Mouse (Mus musculus): ENCODE data around the gene Kiss1r.
A peak's percentile ranks its signal among the peaks of the same experiment; 100 is the strongest.

Kiss1r gene

GRCm38 (mm10) chr10:79924998-79925784 lies 8.4 kb downstream of the Kiss1r start:
- DNase-seq (ENCODE audit: low spot score) = peak; percentile 87

- no peak for DNase-seq (ENCODE audit: low spot score)
Observed at GRCm38 (mm10) chr10:79925785-79926490, 9.2 kb downstream of the Kiss1r start.

GRCm38 (mm10) chr10:79926491-79927323 lies 9.9 kb downstream of the Kiss1r start, which contains the start of gene Arid3a:
TSS of gene Arid3a (plus strand) at chr10:79927043.
- peak; percentile 85 for DNase-seq (ENCODE audit: low spot score)

GRCm38 (mm10) chr10:79927324-79928029 lies 10.7 kb downstream of the Kiss1r start:
- DNase-seq (ENCODE audit: low spot score) = peak; percentile 47

GRCm38 (mm10) chr10:79928030-79928694 lies 11.4 kb downstream of the Kiss1r start:
- no peak for DNase-seq (ENCODE audit: low spot score)

GRCm38 (mm10) chr10:79928907-79929701 lies 12.3 kb downstream of the Kiss1r start:
- no peak for DNase-seq (ENCODE audit: low spot score)

GRCm38 (mm10) chr10:79929967-79930825 lies 13.4 kb downstream of the Kiss1r start:
- no peak for DNase-seq (ENCODE audit: low spot score)

- no peak for DNase-seq (ENCODE audit: low spot score)
Observed at GRCm38 (mm10) chr10:79930826-79931186, 14.0 kb downstream of the Kiss1r start.

GRCm38 (mm10) chr10:79931797-79932196 lies 15.0 kb downstream of the Kiss1r start:
- DNase-seq (ENCODE audit: low spot score) = no peak

- no peak for DNase-seq (ENCODE audit: low spot score)
Observed at GRCm38 (mm10) chr10:79932736-79933135, 16.0 kb downstream of the Kiss1r start.

GRCm38 (mm10) chr10:79933145-79933679 lies 16.4 kb downstream of the Kiss1r start:
- no peak for DNase-seq (ENCODE audit: low spot score)

GRCm38 (mm10) chr10:79933861-79934260 lies 17.1 kb downstream of the Kiss1r start:
- DNase-seq (ENCODE audit: low spot score) = no peak

GRCm38 (mm10) chr10:79934272-79934721 lies 17.5 kb downstream of the Kiss1r start:
- no peak for DNase-seq (ENCODE audit: low spot score)

GRCm38 (mm10) chr10:79934794-79935569 lies 18.2 kb downstream of the Kiss1r start:
- no peak for DNase-seq (ENCODE audit: low spot score)

GRCm38 (mm10) chr10:79936284-79936910 lies 19.6 kb downstream of the Kiss1r start:
- no peak for DNase-seq (ENCODE audit: low spot score)

- no peak for DNase-seq (ENCODE audit: low spot score)
Observed at GRCm38 (mm10) chr10:79936911-79937441, 20.2 kb downstream of the Kiss1r start.

- DNase-seq (ENCODE audit: low spot score) = no peak
Observed at GRCm38 (mm10) chr10:79937775-79938526, 21.2 kb downstream of the Kiss1r start.
